Mouse (Mus musculus) spleen, embryonic (tissue): Measurements from ENCODE around the gene Il12b.

ENCODE experiments used
- CTCF ChIA-PET: fragments of 350-600 bp; sonication (Branson Sonifier 250); formaldehyde crosslinking; loops from one replicate; lab custom pipeline; 2022; lab: Charles Lee

Gene Il12b

GRCm38 (mm10) chr11:44410413-44410812, 10.6 kb downstream of the Il12b start:
- CTCF ChIA-PET, result no interaction called here

- CTCF ChIA-PET, result interaction anchor here (0.7 to 1.0 kb wide), 3 partner anchors 18 to 35 kb away, joined by 3 to 4 read pairs (median 3); no protein-coding TSS in a partner anchor
These were observed 12.4 kb downstream of the Il12b start for GRCm38 (mm10) chr11:44412276-44412675.

GRCm38 (mm10) chr11:44413371-44413770, 13.5 kb downstream of the Il12b start:
- CTCF ChIA-PET, result no interaction called here

- CTCF ChIA-PET, result interaction anchor here (0.6 kb wide), 1 partner anchor 15 kb away, joined by 3 read pairs; no protein-coding TSS in a partner anchor
These were observed 14.7 kb downstream of the Il12b start for GRCm38 (mm10) chr11:44414605-44415004.

GRCm38 (mm10) chr11:44417403-44417802, 17.5 kb downstream of the Il12b start:
- CTCF ChIA-PET, result no interaction called here

- CTCF ChIA-PET, result interaction anchor here (0.7 kb wide), 1 partner anchor 14 kb away, joined by 4 read pairs; no protein-coding TSS in a partner anchor
These were observed 22.7 kb downstream of the Il12b start for GRCm38 (mm10) chr11:44422337-44423111.

GRCm38 (mm10) chr11:44423261-44423660, 23.4 kb downstream of the Il12b start:
- CTCF ChIA-PET, result no interaction called here

- CTCF ChIA-PET, result no interaction called here
These were observed 24.1 kb downstream of the Il12b start for GRCm38 (mm10) chr11:44423955-44424354.

GRCm38 (mm10) chr11:44425006-44425405, 25.1 kb downstream of the Il12b start:
- CTCF ChIA-PET, result no interaction called here

- CTCF ChIA-PET, result interaction anchor here (0.7 kb wide), 1 partner anchor 1258 kb away, joined by 3 read pairs; no protein-coding TSS in a partner anchor
These were observed 25.8 kb downstream of the Il12b start for GRCm38 (mm10) chr11:44425626-44426025.

- CTCF ChIA-PET, result interaction anchor here (0.6 kb wide), 1 partner anchor 1654 kb away, joined by 5 read pairs; no protein-coding TSS in a partner anchor
These were observed 28.1 kb downstream of the Il12b start for GRCm38 (mm10) chr11:44427951-44428350.

- CTCF ChIA-PET, result interaction anchor here (0.7 kb wide), 1 partner anchor 217 kb away, joined by 6 read pairs; no protein-coding TSS in a partner anchor
These were observed 30.2 kb downstream of the Il12b start for GRCm38 (mm10) chr11:44430036-44430435.

- CTCF ChIA-PET, result interaction anchor here (0.5 kb wide), 1 partner anchor 957 kb away, joined by 6 read pairs; no protein-coding TSS in a partner anchor
These were observed 37.9 kb downstream of the Il12b start for GRCm38 (mm10) chr11:44437786-44438185.

GRCm38 (mm10) chr11:44451046-44451445, 51.2 kb downstream of the Il12b start:
- CTCF ChIA-PET, result interaction anchor here (0.8 kb wide), 1 partner anchor 9 kb away, joined by 4 read pairs; no protein-coding TSS in a partner anchor

GRCm38 (mm10) chr11:44452016-44452415, 52.2 kb downstream of the Il12b start:
- CTCF ChIA-PET, result interaction anchor here (0.8 kb wide), 1 partner anchor 10 kb away, joined by 4 read pairs; no protein-coding TSS in a partner anchor

GRCm38 (mm10) chr11:44453423-44453822, 53.6 kb downstream of the Il12b start:
- CTCF ChIA-PET, result interaction anchor here (0.9 kb wide), 1 partner anchor 133 kb away, joined by 3 read pairs; no protein-coding TSS in a partner anchor

GRCm38 (mm10) chr11:44461493-44461892, 61.6 kb downstream of the Il12b start:
- CTCF ChIA-PET, result no interaction called here
